Mouse (Mus musculus): Measurements from ENCODE around the gene Fastkd1. TPM values are rescaled to one million over a fixed set of nuclear protein-coding genes. Genes with fewer than 3 reads are reported as not detected.
"Not testable (repeated sequence)": the region's sequence is repeated elsewhere in the genome, so short reads cannot be mapped to it uniquely, and the experiment has no call there.

Gene Fastkd1
- polyA plus RNA-seq, 1 experiment from 2014 or later = 17.4 TPM

DNA sequence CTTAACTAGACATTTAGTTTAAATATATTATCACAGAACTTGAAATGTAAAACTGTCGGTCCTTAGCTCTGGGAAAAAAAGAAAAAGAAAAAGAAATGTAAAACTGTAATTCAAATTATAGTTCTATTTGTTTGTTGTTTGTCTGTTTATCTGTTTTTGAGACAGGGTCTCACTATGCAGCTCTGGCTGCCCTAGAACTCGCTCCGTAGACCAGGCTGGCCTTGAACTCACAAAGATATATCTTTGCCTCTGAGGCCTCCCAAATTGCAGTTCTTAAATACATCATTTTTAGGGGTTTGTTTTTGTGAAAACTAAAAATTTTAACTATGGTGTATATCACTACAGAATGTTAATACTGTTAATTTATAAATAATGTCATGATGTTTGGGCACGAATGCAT is 45.7 kb downstream of the Fastkd1 start:
- no peak for ATAC-seq (ENCODE audit: low FRiP score, low read depth)
- H3K4me3 ChIP-seq = no peak overlapping the region
- peaks cover 21% of the 10 kb centered on the region for H3K36me3 ChIP-seq
- no peak overlapping the region for H3K27ac ChIP-seq
- H3K9ac ChIP-seq = no peak overlapping the region
- 94% methylated on average over 4 of the region's 4 CpGs for WGBS
- no peaks in the 10 kb centered on the region for H3K9me3 ChIP-seq
- H3K27me3 ChIP-seq (replicated peaks) = no peaks in the 10 kb centered on the region
- no peak overlapping the region for H3K4me2 ChIP-seq (replicated peaks)
- no peaks in the 10 kb centered on the region for H3K4me1 ChIP-seq

DNA sequence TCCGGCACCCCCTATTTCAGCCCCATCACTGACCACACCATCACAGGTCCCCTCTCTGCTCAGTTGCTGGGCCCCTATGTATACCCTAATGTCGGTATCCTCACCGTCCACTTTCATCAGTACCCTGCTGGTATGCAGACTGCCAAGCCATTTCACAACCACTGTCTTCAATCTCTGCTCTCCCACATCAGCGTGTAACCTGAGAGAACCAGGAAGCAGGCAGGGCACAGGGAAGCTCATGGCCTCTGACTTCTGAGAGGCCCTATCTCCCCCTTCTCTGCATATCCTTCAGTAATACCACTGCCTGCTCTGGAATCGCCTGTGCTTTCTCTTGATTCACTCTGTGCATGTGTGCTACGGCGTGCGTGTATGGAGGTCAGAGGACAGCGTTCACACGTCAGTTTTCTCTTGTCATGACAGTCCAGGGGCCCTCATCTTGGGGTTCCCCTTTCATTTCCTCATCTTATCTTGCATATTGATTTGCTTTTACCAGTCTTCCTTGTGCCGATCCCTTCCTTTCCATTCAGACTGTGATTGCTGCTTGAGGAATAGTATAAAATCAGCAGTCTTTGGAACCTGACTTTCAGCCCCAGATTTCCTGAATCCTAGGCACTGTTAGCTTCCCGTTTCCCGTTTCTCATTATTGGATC is 49.4 kb downstream of the Fastkd1 start:
- 91% methylated on average over 13 of the region's 13 CpGs for WGBS

DNA sequence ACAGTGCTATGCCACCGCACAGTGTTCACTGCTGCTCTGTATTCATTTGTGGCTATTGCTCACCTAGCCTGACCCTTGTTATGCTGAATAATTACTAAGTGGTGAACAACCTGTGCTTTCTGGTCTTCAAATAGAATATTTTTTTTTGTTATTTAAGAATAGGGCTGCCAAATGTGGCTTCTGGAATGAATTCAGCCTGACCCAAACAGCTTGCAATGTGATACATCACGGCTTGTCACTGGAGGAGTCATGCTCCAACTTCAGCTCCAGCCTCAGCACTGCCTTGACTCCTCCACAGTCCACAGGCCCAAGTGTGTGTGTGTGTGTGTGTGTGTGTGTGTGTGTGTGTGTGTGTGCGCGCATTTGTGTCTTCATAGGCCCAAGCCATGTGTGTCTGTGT is 54.0 kb downstream of the Fastkd1 start:
- ATAC-seq (ENCODE audit: low FRiP score, low read depth) = no peak
- Histone ChIP-seq H3K36me3 (peaks cover 51% of the 10 kb centered on the region), H3K27ac (no peak overlapping the region), H3K4me1 (no peaks in the 10 kb centered on the region), H3K27me3 (replicated peaks) (no peaks in the 10 kb centered on the region), H3K9me3 (no peaks in the 10 kb centered on the region), H3K4me3 (no peak overlapping the region), H3K4me2 (replicated peaks) (no peak overlapping the region), H3K9ac (no peak overlapping the region)
- WGBS = 98% methylated on average over 4 of the region's 4 CpGs

More for the DNA sequence above, 49.4 kb downstream of the Fastkd1 start:
- Histone ChIP-seq H3K9ac (no peak overlapping the region), H3K27me3 (replicated peaks) (no peaks in the 10 kb centered on the region), H3K9me3 (no peaks in the 10 kb centered on the region), H3K36me3 (peaks cover 34% of the 10 kb centered on the region), H3K27ac (no peak overlapping the region), H3K4me2 (replicated peaks) (no peak overlapping the region), H3K4me1 (no peaks in the 10 kb centered on the region), H3K4me3 (no peak overlapping the region)
- ATAC-seq (ENCODE audit: low FRiP score, low read depth) = no peak

DNA sequence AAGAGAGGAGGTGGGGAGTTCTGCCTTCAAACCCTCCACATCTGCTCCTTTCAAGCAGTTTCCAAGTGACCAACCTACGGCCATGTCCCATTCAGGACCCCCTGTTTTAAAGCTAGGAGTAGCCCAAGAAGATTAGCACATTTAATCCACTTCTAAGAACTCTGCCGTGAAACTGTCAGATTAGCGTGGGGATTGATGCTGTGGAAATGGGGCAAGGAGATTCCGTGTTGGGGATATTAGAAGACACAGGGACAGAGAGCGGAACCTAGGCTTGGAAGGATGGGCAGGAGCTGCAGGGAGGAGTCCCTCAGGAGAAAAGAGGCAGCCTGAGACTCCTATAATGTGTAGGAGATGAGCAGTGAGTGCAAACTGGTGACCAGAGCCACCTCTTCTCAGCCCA is 63.6 kb downstream of the Fastkd1 start:
- Histone ChIP-seq H3K36me3 (peaks cover 2% of the 10 kb centered on the region; the same call in 1 of the 2 replicates), H3K9me3 (no peaks in the 10 kb centered on the region), H3K4me3 (no peak overlapping the region), H3K4me2 (replicated peaks) (no peak overlapping the region), H3K27ac (no peak overlapping the region), H3K9ac (no peak overlapping the region), H3K27me3 (replicated peaks) (no peaks in the 10 kb centered on the region), H3K4me1 (no peaks in the 10 kb centered on the region)
- 91% methylated on average over 5 of the region's 5 CpGs for WGBS
- ATAC-seq (ENCODE audit: low FRiP score, low read depth) = no peak

DNA sequence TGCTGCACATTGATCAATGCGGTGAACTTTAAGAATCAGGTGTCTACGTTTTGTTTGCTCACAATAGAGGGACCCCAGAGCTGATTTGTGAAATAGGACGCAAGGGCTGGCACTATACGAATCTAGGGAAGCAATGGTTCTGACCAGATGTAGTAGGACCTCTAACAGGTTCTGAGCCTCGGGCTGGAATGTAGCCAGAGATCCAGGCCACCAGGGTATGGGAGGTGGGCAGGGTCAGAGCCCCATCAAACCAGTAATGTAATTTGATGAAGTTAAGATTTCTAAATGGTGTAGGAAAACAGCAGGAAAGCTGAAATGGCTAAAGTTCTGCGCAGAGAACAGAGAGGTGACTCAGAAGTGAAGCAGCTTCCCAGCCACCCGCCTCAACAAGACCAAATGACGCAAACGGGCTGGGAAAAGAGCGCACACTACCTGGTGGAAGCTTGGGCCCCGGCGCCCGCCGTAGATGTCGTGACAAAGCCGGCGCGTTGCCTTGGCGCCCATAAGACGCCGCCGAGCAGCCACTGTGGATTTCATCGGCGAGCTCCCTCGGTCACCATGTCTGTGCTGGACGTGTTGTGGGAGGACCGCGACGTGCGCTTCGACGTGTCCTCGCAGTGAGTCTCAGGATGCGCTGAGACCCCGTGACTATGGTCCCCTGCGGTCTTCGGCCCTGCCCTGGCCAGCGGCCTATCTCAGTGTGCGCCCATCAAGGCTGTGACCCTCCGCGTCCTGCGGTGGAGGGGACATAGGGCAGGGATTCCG is 66.4 kb downstream of the Fastkd1 start, which contains the start of gene Bbs5:
TSS of gene Bbs5 (plus strand) at position 446 of the 765 bp plus-strand sequence.
- H3K4me1 ChIP-seq = no peaks in the 10 kb centered on the region
- peak within 1 kb of the TSS; percentile 76 for H3K4me3 ChIP-seq
- H3K9ac ChIP-seq = peak within 1 kb of the TSS; percentile 69
- ATAC-seq (ENCODE audit: low FRiP score, low read depth) = peak; percentile 94
- peak within 1 kb of the TSS; percentile 82 for H3K4me2 ChIP-seq (replicated peaks)
- no peaks in the 10 kb centered on the region for H3K9me3 ChIP-seq
- 3% methylated on average over 43 of the region's 43 CpGs for WGBS
- no peaks in the 10 kb centered on the region for H3K36me3 ChIP-seq
- H3K27ac ChIP-seq = no peak within 1 kb of the TSS
- no peaks in the 10 kb centered on the region for H3K27me3 ChIP-seq (replicated peaks)

DNA sequence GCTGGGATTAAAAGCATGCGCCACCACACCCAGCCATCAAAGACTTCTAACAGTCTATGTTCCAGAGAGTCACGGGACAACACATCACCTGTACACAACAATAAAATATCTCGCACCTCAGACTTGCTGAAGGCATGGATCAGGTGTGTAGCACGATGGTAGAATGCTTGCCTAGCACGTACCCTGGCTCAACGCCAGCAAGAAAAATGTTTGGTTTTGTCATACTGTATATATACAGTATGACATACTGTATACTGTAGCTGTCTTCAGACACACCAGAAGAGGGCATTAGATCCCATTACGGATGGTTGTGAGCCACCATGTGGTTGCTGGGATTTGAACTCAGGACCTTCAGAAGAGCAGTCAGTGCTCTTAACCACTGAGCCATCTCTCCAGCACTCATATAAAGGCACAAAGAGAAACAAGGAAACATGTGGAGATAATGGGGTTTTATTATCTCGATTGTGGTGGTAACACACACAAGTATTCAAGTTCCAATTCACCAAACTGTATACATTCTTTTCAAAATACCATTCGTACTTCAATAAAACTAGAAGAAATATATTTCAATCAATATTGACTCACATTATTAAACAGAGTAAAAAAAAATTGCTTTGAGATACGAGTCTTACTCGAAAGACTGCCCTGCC is 68.2 kb downstream of the Fastkd1 start:
- no peak for ATAC-seq (ENCODE audit: low FRiP score, low read depth)
- H3K9ac ChIP-seq = no peak overlapping the region
- H3K9me3 ChIP-seq = no peaks in the 10 kb centered on the region
- 92% methylated on average over 11 of the region's 11 CpGs for WGBS
- H3K27ac ChIP-seq = no peak overlapping the region
- no peaks in the 10 kb centered on the region for H3K27me3 ChIP-seq (replicated peaks)
- H3K4me1 ChIP-seq = no peaks in the 10 kb centered on the region
- H3K4me3 ChIP-seq = no peak overlapping the region
- no peak overlapping the region for H3K4me2 ChIP-seq (replicated peaks)
- H3K36me3 ChIP-seq = no peaks in the 10 kb centered on the region

DNA sequence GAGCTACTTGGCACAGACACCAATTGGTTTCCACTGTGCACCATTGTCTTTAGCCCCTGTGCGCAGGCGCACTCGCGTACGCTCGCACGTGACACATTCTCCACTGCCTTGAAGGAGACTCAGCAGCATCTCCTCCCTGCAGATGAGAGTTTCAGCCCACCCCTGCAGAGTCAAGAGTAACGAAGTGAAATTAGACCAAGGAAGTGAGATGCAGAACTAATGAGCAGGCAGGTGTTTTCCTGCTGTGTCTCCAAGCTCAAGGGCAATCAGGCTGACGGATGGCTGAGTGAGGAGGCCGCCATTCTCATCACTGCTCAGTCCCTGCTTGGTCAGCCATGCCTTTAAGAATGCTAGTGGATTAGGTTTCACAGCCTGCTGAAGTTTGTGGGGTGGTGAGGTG is 73.2 kb downstream of the Fastkd1 start:
- no peak overlapping the region for H3K4me3 ChIP-seq
- ATAC-seq (ENCODE audit: low FRiP score, low read depth) = no peak
- no peak overlapping the region for H3K4me2 ChIP-seq (replicated peaks)
- no peak overlapping the region for H3K9ac ChIP-seq
- H3K36me3 ChIP-seq = no peaks in the 10 kb centered on the region
- H3K9me3 ChIP-seq = no peaks in the 10 kb centered on the region
- no peak overlapping the region for H3K27ac ChIP-seq
- WGBS = 62% methylated on average over 10 of the region's 10 CpGs
- H3K27me3 ChIP-seq (replicated peaks) = no peaks in the 10 kb centered on the region
- no peaks in the 10 kb centered on the region for H3K4me1 ChIP-seq

DNA sequence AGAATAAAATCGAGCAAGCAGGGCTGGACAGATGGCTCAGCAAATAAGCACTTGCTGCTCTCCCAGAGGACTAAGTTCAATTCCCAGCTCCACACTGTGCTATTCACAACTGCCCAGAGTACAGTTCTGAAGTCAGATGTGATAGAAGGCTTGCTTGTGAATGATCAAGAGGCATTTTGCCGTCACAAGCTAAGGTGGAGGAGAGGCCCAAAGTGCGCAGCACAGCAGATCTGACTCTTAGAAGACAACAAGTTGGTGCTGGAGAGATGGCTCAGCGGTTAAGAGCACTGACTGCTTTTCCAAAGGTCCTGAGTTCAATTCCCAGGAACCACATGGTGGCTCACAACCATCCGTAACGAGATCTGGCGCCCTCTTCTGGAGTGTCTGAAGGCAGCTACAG is 75.3 kb downstream of the Fastkd1 start:
- not testable (repeated sequence) for H3K27me3 ChIP-seq (replicated peaks); H3K9me3 ChIP-seq; H3K36me3 ChIP-seq; H3K27ac ChIP-seq; H3K4me1 ChIP-seq; H3K9ac ChIP-seq; H3K4me3 ChIP-seq; H3K4me2 ChIP-seq (replicated peaks); ATAC-seq (ENCODE audit: low FRiP score, low read depth)
- WGBS = 76% methylated on average over 7 of the region's 7 CpGs

Other genes with a start within 250 kb of the Fastkd1 start
- 1.4 TPM in 2 replicates for gene Lrp2, start 127.5 kb downstream of the Fastkd1 start, polyA plus RNA-seq (2016; fragmentation: Nextera tagmentation; extraction: Ambion mirVana)
- gene Bbs5, start 66.3 kb downstream of the Fastkd1 start, polyA plus RNA-seq (2016; fragmentation: Nextera tagmentation; extraction: Ambion mirVana) = 20.7 and 24.0 TPM in 2 replicates
- gene Klhl41, start 43.4 kb downstream of the Fastkd1 start, polyA plus RNA-seq (2016; fragmentation: Nextera tagmentation; extraction: Ambion mirVana) = 3.0 and 5.0 TPM in 2 replicates
- gene Ppig, start 9.0 kb upstream of the Fastkd1 start, polyA plus RNA-seq (2016; fragmentation: Nextera tagmentation; extraction: Ambion mirVana) = 128 and 144 TPM in 2 replicates
- gene Ccdc173, start 76.1 kb upstream of the Fastkd1 start, polyA plus RNA-seq (2016; fragmentation: Nextera tagmentation; extraction: Ambion mirVana) = 4.4 and 4.7 TPM in 2 replicates
- 38.3 and 39.2 TPM in 2 replicates for gene Phospho2, start 76.1 kb upstream of the Fastkd1 start, polyA plus RNA-seq (2016; fragmentation: Nextera tagmentation; extraction: Ambion mirVana)
- 46.4 and 50.9 TPM in 2 replicates for gene Klhl23, start 108.4 kb upstream of the Fastkd1 start, polyA plus RNA-seq (2016; fragmentation: Nextera tagmentation; extraction: Ambion mirVana)
- gene Ssb, start 148.0 kb upstream of the Fastkd1 start, polyA plus RNA-seq (2016; fragmentation: Nextera tagmentation; extraction: Ambion mirVana) = 355 and 373 TPM in 2 replicates
- gene Mettl5, start 172.1 kb upstream of the Fastkd1 start, polyA plus RNA-seq (2016; fragmentation: Nextera tagmentation; extraction: Ambion mirVana) = 30.6 and 36.2 TPM in 2 replicates
- 19.2 and 22.6 TPM in 2 replicates for gene Ubr3, start 183.7 kb upstream of the Fastkd1 start, polyA plus RNA-seq (2016; fragmentation: Nextera tagmentation; extraction: Ambion mirVana)